Mouse (Mus musculus) thymus, adult 2 months (tissue): ENCODE data around the gene Itgal.

Experiments
- CTCF ChIP-seq: fragments of 200-500 bp; IDR thresholded peaks from 2 replicates; pipeline ENCODE4 v1.5.1; 2012; ENCODE audit warnings: mild to moderate bottlenecking, control low read depth, low read length, moderate library complexity, borderline replicate concordance; ENCODE audit not compliant: control insufficient read depth, poor library complexity, insufficient read depth; ENCODE audit errors: extremely low read depth
- POLR2A ChIP-seq: fragments of 200-500 bp; IDR thresholded peaks from 2 replicates; pipeline ENCODE4 v1.6.1; 2012; ENCODE audit warnings: mild to moderate bottlenecking, low read length, control low read depth, moderate library complexity; ENCODE audit not compliant: control insufficient read depth, poor library complexity, insufficient read depth; ENCODE audit errors: extremely low read depth

DNA sequence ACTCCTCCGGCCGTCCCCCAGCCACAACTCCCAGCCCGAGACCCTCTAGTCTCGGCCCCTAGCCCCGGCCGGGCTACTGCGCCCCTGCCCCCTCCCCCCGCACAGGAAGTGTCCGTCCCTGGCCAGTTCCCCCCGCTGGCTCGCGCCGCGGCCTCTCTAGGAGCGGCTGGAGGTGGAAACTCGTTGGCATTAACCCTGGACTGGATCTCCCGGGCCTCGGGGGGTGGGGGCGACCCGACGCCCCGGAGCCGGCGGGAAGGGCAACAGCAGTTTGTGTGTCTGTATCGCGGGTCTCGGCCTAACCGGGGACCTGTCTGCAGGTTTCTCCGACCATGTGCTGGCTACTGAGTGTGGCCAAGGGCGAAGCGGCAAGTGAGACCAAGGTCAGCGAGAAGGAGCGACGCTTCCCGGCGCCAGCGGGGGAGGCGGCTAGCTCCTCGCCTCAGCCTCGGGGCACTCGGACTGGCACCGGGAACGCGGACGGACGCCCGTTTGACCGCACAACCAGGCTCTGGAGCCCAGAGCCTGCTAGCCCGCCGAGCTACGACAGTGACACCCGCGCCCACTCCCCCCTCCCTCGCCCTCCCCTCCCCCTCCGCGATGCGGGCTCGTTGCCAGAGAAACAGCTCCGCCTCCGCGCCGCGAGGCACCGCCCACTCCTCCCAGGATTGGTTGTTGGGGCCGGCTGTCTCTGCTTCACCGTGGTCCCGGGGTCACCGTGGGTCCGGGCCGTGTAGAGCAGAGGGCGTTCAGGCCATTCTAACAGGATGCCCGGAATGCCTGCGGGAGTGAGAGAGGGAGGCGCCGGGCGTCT is 49.7 kb downstream of the Itgal start, which contains the start of gene Zfp768:
- no peak for TF ChIP-seq POLR2A
- TF ChIP-seq CTCF, result 0 out of 2 replicates have a peak, but pooled peaks have one; percentile 11
